Mouse (Mus musculus) small intestine, adult 2 months (tissue): ENCODE measurements around the gene Wnt7a.

Experiments used
- CTCF ChIP-seq: fragments of 200-500 bp; IDR thresholded peaks from 2 replicates; pipeline ENCODE4 v1.5.1; 2012; ENCODE audit warnings: low read depth, mild to moderate bottlenecking, control low read depth, inconsistent platforms, low read length, moderate library complexity, mixed read lengths; ENCODE audit not compliant: insufficient replicate concordance, insufficient read length; ENCODE audit errors: extremely low read depth
- POLR2A ChIP-seq: fragments of 200-500 bp; IDR thresholded peaks from 2 replicates; pipeline ENCODE4 v1.6.1; 2012; ENCODE audit warnings: low read depth, mild to moderate bottlenecking, control low read depth, inconsistent platforms, low read length, moderate library complexity

- no peak for TF ChIP-seq CTCF
- no peak for TF ChIP-seq POLR2A
Observed at GRCm38 (mm10) chr6:91384415-91384814, 26.7 kb downstream of the Wnt7a start.
